Mouse (Mus musculus) liver, postnatal 0 days (tissue): ENCODE results near the gene Kif17.

Experiments used
- CTCF ChIP-seq: sonication (generic); IDR thresholded peaks from 2 replicates; pipeline ENCODE4 v1.5.1; 2016; ENCODE audit warnings: antibody characterized with exemption, low read depth
- EP300 ChIP-seq: IDR thresholded peaks from 2 replicates; pipeline ENCODE4 v1.6.1; 2016; ENCODE audit warnings: antibody characterized with exemption, low read depth, mild to moderate bottlenecking

DNA sequence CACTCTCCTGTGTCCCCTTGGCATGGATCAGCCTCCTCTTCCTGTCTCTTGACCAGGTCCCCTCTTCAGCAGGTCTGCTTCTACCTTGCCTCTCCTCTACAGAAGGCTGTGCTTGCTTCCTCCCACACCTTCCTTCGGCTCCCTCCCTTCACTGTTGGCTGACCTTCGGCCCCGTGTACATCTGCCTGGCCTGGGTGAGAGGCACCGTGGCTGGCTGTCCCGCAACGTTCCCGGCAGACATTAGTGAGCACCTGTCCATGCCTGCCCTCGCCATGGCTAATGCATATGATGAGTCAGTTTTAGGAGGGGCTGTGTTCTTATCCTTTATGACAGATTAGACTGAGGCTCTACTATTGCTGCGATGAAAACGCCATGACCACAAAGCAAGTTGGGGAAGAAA lies 17.6 kb downstream of the Kif17 start:
- TF ChIP-seq CTCF (no peak), EP300 (no peak)
